Mouse (Mus musculus) MEL-GATA-1-ER (cell line): ENCODE results near the gene Ap1s2.

Experiments used
- DNase-seq: peaks from one replicate; pipeline ENCODE4 v3.0.0-alpha.2; 2012; ENCODE audit warnings: low read depth; ENCODE audit errors: extremely low read depth

Gene Ap1s2

DNA sequence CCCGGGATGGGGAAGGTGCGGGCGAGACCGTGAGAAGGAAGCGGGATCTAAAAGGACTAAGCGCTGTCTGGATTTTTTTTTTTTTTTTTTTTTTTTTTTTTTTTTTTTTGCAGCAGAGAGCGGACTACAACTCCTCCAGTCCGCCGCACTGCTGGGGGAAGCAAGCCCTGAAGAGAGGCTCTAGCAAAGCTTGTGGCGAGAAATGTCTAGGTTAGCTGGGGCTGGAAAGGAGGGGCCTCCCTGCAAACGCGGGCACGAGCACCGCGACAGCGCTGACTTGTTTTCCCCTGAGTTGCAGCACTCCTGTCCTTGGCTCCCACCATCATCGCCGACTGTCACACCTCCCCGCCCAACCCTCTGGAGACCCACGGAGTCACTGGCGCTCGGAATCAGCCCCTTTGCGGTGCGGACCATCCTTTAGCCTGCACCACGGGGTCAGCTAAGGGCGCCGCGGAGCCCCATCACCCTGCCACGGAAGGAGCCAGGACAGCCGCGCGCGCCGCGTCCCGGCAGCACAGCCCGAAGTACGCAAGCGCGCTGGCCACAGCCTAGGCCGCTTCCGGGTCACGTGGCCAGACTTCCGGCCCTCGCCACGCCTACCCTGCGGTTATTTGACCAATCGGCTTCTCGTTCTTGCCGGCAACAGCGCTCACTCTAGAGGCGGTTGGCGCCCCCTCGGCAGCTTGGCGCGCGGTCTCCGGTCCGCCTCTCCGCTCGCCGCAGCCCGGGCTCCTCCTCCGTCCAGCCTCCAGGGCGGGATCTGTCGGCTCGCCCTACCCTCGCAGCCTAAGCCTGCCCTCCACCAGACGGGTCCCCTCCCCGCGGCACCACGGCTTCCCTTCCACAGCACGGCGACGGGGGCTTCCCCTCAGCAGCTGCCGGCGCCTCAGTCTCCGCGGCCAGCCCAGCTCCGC lies at the start of gene Ap1s2:
Gene Ap1s2 (plus strand): TSS at position 681 of the 914 bp plus-strand sequence.
- DNase-seq, result peak; percentile 88

DNA sequence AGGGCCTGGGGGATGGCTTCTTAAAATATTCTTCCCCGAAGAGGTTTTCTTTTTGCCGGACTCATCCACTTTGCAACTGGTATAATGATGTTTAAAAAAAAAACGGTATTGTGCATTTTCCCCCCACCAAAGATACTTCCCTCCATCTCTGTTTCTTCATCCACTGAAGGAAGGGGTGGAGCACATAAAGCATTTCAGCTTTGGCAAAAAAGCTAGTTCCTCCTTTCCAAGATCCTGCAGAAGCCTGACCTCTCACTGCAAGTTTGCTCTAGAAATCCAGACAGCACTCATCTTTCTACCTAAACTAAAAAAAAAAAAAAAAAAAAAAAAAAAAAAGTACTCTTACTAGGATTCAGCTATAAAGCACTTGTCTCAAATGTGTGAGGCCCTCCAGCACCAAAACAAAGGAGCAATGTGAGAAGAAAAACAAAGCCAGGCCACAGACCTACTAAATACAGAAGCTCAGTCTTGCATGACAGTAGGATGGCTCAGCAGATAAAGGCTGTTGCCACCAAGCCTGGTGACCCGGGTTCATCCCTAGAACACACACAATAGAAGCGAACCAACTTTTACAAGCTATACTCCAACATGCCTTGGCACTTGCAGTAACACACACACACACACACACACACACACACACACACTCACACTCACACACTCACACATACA lies 41.0 kb upstream of the Ap1s2 start:
- DNase-seq, result no peak

GRCm38 (mm10) chrX:163868659-163869278 lies 40.0 kb upstream of the Ap1s2 start:
- no peak for DNase-seq

DNA sequence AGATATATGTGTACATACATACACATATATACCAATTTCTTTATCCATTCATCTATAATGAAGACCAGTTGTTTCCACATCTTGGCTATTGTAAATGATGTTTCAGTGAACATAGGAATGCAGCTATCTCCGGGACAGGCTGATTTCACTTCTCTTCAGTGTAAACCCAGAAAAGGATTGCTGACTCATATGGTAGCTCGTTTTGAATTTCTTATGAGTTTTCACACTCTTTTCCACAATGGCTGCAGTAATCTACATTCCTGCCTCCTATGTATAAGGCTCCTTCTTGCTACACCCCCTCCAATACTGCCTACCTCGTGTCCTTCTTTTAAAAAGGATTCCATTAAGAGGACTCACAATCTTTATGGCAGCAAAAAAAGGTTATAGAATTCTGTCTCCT lies 32.9 kb upstream of the Ap1s2 start:
- no peak for DNase-seq

DNA sequence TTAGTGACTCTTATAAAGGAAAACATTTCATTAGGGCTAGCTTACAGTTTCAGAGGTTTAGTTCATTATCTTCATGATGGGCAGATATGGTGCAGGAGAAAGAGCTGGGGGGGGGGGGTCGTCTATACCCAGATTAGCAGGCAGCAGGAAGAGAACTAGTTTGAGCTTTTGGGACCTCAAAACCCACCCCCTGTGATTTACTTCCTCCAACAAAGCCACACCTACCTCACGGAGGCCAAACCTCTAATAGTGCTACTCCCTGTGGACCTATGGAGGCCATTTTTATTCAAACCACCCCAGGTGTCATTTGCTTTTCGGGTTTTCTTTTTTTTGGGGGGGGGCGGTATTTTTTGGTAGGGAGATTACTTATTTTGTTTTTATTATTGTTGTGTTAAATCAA lies 32.2 kb upstream of the Ap1s2 start:
- no peak for DNase-seq

DNA sequence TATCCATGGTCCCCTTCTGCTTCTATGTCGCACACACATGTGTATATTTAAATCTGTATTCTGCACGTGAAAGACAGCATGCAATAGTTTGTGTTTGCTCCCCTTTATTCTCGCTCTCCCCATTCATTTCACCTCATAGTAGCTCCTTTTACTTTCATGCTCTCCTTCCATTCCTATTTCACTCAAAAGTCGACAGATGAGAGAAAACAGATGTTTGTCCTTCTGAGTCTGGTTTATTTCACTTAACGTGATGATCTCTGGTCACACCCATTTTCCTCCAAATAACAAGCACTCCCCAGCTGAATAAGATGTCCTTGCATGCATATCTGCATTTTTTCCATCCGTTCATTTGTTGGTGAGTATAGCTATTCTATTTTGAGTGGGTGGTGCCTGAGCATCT lies 29.8 kb upstream of the Ap1s2 start:
- DNase-seq, result no peak

GRCm38 (mm10) chrX:163879461-163879860 lies 29.4 kb upstream of the Ap1s2 start:
- no peak for DNase-seq

DNA sequence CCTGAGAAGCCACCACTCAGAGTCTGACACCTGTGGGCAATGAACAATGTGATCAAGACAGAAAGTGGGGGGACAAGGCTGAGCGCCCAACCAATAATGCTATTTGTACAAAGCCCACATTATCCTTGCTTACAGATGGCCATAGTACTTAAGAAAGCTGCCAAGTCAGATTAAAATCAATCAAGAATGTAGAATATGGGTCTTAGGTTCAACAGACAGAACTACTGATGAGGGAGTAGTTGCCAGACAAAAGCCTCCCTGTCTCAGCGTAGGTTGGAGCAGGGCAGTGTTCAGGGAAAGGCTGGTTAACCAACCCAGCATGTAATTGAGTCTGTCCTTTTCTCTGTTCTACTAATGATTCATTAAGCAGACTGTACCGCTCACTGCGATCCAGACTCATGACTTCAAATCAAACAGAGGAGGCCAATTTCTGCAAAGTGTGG lies 23.3 kb upstream of the Ap1s2 start:
- no peak for DNase-seq

- peak; percentile 79 for DNase-seq
Observed at GRCm38 (mm10) chrX:163897354-163897753, 11.5 kb upstream of the Ap1s2 start.

DNA sequence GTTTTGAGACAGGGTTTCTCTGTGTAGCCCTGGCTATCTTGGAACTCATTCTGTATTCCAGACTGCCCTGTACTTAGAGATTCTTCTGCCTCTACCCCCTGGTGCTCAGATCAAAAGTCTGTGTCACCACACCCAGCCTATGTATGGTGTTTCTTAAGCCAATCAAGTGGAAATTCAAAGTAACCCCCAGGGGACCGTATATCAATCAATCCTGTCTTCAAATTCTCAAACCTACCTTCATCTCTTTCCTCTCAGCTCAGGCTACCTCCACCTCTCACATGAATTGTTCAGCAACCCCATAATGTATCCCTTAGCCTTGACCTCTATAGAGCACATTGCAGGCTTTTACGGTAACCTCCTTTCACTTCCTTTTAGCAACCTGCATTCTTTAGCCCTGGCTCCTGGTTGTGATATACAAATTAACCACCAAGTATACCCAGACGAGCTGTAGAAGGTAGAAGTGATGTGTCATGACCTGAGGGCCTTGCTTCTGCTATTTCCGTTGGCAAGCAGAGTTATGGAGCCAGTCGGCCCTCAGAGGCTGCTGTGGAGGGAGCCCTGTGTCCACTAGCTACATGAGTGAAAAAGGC lies 9.3 kb upstream of the Ap1s2 start:
- no peak for DNase-seq

- no peak for DNase-seq
Observed at GRCm38 (mm10) chrX:163906861-163907260, 2.0 kb upstream of the Ap1s2 start.

DNA sequence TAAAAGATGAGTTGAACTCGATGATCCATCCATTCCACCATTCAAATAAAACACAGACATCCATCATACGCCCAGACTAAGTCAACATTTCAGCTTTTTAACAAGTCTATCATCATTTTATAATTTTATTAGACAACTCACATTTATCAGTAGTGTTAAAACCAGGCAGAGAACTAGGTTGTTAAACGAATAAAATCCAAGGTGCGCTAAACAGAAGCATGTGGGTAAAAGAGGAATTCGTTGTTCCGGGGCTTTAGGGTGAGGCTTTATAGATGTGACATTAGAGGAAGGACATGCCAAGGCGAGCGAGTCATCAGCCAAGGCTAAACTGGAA lies 847 bp upstream of the Ap1s2 start:
- peak; percentile 44 for DNase-seq

DNA sequence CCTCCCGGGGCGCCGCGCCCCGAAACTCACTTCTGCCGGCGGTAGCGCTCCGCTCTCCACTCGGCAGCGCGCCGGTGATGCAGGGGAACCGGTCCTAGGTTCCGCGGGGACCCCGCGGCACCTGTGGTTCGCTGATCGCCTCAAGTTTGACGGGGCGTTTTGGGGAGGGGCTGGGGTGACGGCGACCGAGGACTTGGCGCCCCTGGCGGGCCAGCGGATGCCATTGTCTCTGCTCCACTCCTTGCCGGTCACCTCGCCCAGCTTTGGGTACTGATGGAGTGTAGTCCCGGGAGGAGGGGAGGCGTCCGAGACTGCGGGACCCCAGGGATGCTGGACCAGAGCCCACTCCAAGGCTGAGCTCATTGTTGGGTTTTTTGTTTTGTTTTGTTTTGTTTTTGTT lies 564 bp downstream of the Ap1s2 start:
- no peak for DNase-seq

DNA sequence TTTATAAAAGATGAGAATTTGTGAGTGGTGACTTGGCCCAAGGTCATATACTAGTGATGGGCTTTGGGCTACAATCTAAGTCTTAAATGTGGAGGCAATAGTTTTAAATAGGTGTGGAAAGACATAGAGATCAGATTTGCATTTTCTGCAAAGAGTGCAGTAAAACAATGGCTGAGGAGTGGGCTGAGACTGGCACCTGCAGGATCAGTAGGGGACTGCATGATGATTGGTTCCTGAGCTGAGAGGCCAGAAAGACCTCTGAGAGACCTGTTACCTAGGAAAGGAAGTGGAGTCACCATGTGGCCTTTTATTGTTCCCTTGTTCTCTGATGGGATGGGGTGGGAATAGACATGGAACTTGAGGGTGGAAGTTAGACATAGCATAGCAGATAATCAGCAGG lies 4.0 kb downstream of the Ap1s2 start:
- no peak for DNase-seq

GRCm38 (mm10) chrX:163929550-163929949 lies 20.7 kb downstream of the Ap1s2 start:
- DNase-seq, result no peak

DNA sequence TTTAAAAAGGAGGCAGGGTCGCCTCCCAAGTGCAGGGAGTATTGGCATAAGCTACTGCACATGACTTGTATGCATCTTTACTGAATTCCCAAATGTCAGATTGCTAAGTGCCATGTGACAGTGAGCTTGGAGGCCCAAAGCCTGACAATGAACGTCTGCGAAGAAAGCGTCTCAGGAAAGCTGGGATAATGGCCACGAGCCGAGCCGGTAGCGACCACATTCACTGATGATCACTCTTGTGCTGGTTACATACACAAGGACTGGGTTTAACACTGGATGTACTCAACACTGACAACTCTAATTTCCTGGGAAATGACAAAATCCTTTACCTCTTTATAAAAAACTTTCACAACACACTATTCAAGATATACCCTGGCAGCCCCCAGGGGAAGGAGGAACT lies 25.9 kb downstream of the Ap1s2 start:
- no peak for DNase-seq

GRCm38 (mm10) chrX:163938587-163938986 lies 29.8 kb downstream of the Ap1s2 start:
- no peak for DNase-seq

DNA sequence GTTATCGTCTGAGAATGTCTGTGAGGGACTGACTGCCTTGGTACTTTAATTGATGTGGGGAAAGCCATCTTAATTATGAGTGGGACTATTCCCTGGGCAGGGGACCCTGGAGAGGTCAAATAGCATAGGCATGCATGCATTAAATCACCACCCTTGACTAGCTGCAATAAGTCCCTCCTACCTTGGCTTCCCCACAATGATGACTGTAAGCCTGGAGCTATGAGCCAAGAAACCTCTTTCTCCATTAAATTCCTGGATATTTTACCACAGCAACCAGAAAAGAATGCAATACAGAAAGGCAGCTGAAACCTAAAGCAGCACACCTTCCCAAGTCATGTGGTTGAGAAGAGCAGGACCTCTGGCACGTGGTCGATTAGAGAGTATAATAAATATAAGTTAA lies 35.6 kb downstream of the Ap1s2 start:
- DNase-seq, result no peak

GRCm38 (mm10) chrX:163951618-163952017 lies 42.8 kb downstream of the Ap1s2 start:
- no peak for DNase-seq

DNA sequence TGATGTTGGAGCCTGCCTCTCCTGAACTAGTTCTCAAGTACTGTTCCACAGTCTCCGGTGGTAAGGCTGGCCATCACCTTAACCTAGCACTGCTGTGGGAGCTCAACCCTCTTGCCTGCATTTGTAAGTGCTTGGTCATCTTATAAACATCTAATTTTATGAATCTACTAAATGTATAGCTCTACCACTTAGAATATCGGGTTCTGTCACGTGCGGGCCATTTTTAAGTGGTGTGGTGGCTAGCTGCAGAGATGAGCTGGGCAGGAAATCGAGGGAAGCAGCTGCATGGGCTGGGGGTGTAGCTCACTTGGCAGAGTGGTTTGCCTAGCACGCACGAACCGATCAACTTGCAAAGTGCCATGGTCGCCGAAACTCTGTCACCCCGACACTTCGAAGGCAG lies 48.6 kb downstream of the Ap1s2 start:
- DNase-seq, result no peak

DNA sequence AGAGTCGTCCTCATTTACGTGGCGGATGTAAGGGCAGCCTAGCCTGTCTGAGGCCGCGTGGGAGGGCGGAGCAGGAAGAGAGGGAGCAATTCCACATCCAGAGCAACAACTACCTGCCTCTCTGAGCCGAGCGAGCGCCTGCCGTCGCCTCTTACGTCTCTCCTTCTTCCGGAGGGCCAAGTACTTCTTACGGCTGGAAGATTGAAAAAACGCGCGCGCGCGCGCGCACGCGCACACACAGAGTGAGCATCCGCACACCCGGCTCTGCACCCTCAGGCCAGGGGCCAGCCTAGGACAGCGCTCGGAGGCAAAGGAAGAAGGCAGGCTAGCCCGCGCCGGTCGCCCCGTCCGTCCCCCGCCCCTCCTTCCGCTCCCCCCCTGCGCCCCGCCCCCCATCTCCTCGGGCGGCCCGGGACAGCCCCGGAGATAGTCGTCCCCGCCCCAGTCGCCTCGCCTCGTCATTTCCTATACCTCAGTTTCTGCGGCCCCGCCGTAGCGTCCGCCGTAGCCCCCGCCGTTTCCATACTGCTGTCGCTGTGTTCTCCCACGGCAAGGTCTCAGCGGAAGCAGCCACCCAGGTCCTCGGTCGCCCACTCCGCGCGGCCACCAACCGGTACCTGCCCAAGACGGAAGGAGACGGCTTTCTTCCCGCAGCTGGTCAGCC lies 49.1 kb downstream of the Ap1s2 start:
- DNase-seq, result peak; percentile 74
